Mouse (Mus musculus): ENCODE results near the gene Setdb1.

DNA sequence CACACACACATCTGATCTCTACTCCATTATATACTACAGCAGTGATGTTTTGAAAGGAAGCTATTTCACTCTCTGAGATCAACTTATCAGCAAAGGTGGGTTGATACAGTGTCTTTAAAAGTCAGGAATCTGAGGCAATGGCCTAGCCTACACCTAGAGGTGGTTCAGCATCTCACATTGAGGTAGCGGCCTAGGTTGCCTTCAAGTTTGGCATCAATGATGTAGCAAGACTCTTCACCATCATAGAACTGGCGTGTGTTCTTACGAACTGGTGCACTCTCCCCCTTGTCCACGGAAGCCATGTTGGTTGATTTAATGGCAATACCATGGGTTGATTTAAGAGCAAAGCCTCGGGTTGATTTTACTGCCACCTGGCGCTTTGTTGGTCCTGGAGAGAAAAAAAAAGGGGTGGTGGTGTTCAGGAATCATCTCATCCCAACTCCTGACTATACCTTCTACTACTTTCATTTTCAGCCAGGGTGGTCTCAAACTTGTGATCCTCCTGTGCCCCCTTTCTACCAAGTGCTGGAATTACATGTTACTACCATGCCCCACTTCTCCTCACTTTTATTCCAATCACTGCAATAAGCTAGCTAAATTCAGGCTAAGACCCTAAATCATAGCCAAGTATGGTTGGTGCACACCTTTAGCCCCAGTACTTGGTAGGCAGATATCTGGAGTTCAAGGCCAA lies 32.4 kb downstream of the Setdb1 start:
- TF ChIP-seq CTCF (IDR thresholded peaks at IDR 0.05; ENCODE audit: borderline replicate concordance, extremely low read depth, insufficient read depth, insufficient read length) (0 out of 2 replicates have a peak, but pooled peaks have one; percentile 15), POLR2A (IDR thresholded peaks at IDR 0.05; ENCODE audit: borderline replicate concordance, extremely low read depth, insufficient read depth, insufficient read length, poor library complexity, severe bottlenecking) (no peak)

Data from brain, embryonic 14.5 days (tissue).